In genomic region chr16:55969147-55969546, GRCm38 (mm10) we compare ENCODE assay signal across 8 mouse cellular contexts. TPM values are rescaled to one million over a fixed set of nuclear protein-coding genes. Genes with fewer than 3 reads are reported as not detected.
DNase-seq lines count a peak whose midpoint lies in the region; ATAC-seq and TF ChIP-seq lines count a peak whose summit lies in the region.

No protein-coding gene starts in this region.

- H3K79me2 ChIP-seq in myocyte (ENCODE audit: control insufficient read depth, insufficient read depth), result peaks cover 44% of the 10 kb centered on the region

- no peak overlapping the region for H3K4me2 ChIP-seq in kidney, embryonic 16.5 days (replicated peaks; ENCODE audit: low read depth, low read length)
- H3K4me2 ChIP-seq in kidney, postnatal 0 days (ENCODE audit: low read length), result no peak overlapping the region
- H3K4me2 ChIP-seq in myocyte (ENCODE audit: low read depth), result peak overlapping the region; percentile 54

- H3K27ac ChIP-seq in kidney, embryonic 16.5 days (ENCODE audit: low read length), result no peak overlapping the region
- no peak overlapping the region for H3K27ac ChIP-seq in kidney, postnatal 0 days

- TF ChIP-seq POLR2A in myocyte (IDR thresholded peaks at IDR 0.05; ENCODE audit: insufficient read length, low read depth), result no peak

- 68% methylated on average over 3 of the region's 3 CpGs for WGBS in kidney, embryonic 16.5 days
- WGBS in kidney, postnatal 0 days, result 60% methylated on average over 3 of the region's 3 CpGs

- no peak for ATAC-seq in CD4-positive, CD25-positive, alpha-beta regulatory T cell, adult 4 months
- no peak for ATAC-seq in kidney, embryonic 16.5 days (ENCODE audit: low FRiP score, low TSS enrichment)
- no peak for ATAC-seq in kidney, postnatal 0 days (replicated peaks; ENCODE audit: low FRiP score, low read depth)
- no peak for ATAC-seq in activated CD4-positive, CD25-positive, alpha-beta regulatory T cell, adult 4 months

- peak; percentile 75 for DNase-seq in CD4-positive, CD25-positive, alpha-beta regulatory T cell, adult 2 months (ENCODE audit: low read depth, low spot score)
- peak; percentile 38 for DNase-seq in kidney, adult 18-20 months
- DNase-seq in ZHBTc4 (ENCODE audit: low read depth, low spot score), result peak; percentile 84
- DNase-seq in kidney, postnatal 0 days (ENCODE audit: low spot score), result peak; percentile 74

- no peaks in the 10 kb centered on the region for H3K27me3 ChIP-seq in kidney, embryonic 16.5 days (ENCODE audit: insufficient read depth, low read length)
- no peaks in the 10 kb centered on the region for H3K27me3 ChIP-seq in kidney, postnatal 0 days (ENCODE audit: insufficient read depth, low read length)
- H3K27me3 ChIP-seq in myocyte (ENCODE audit: control insufficient read depth, insufficient read depth, insufficient read length), result no peaks in the 10 kb centered on the region

- TF ChIP-seq CTCF in kidney, postnatal 0 days (IDR thresholded peaks at IDR 0.05; ENCODE audit: low read depth), result peak; percentile 69

- H3K4me1 ChIP-seq in kidney, embryonic 16.5 days (ENCODE audit: insufficient read depth, low read length), result peaks cover 34% of the 10 kb centered on the region
- H3K4me1 ChIP-seq in kidney, postnatal 0 days (replicated peaks; ENCODE audit: insufficient read depth, low read length), result 0 out of 2 replicates have a peak, but pooled peaks cover 2% of the 10 kb centered on the region

- H3K4me3 ChIP-seq in kidney, embryonic 16.5 days (ENCODE audit: low read length), result no peak overlapping the region
- no peak overlapping the region for H3K4me3 ChIP-seq in kidney, postnatal 0 days (replicated peaks; ENCODE audit: low read depth, low read length)
- H3K4me3 ChIP-seq in myocyte, result no peak overlapping the region

- H3K9me3 ChIP-seq in kidney, embryonic 16.5 days (ENCODE audit: low read length), result no peaks in the 10 kb centered on the region
- no peaks in the 10 kb centered on the region for H3K9me3 ChIP-seq in kidney, postnatal 0 days (replicated peaks; ENCODE audit: low read length)

- H3K36me3 ChIP-seq in kidney, embryonic 16.5 days (ENCODE audit: insufficient read depth, low read length), result peaks cover 39% of the 10 kb centered on the region
- H3K36me3 ChIP-seq in kidney, postnatal 0 days (ENCODE audit: insufficient read depth, low read length), result peaks cover 21% of the 10 kb centered on the region
- H3K36me3 ChIP-seq in myocyte (ENCODE audit: control insufficient read depth, insufficient read depth), result peaks cover 36% of the 10 kb centered on the region

- no peak overlapping the region for H3K9ac ChIP-seq in kidney, embryonic 16.5 days (replicated peaks; ENCODE audit: low read length)
- H3K9ac ChIP-seq in kidney, postnatal 0 days (ENCODE audit: low read depth, low read length), result no peak overlapping the region

- H3ac ChIP-seq in myocyte (ENCODE audit: control insufficient read depth, insufficient read length), result no peak overlapping the region

TF ChIP-seq in myocyte, 11 proteins besides CTCF, POLR2A, EP300 and RAD21:
- TF ChIP-seq CEBPB (IDR thresholded peaks at IDR 0.05; ENCODE audit: insufficient read depth, poor library complexity, severe bottlenecking) (no peak), REST (IDR thresholded peaks at IDR 0.05; ENCODE audit: insufficient read depth, insufficient read length) (no peak), SRF (IDR thresholded peaks at IDR 0.05; ENCODE audit: control insufficient read depth, insufficient read length, low read depth) (no peak), E2F4 (IDR thresholded peaks at IDR 0.05; ENCODE audit: insufficient read depth) (no peak), MAX (IDR thresholded peaks at IDR 0.05; ENCODE audit: low read depth) (no peak), USF1 (IDR thresholded peaks at IDR 0.05; ENCODE audit: low read depth) (no peak), MYOG (IDR thresholded peaks at IDR 0.05; ENCODE audit: control insufficient read depth in 1 of 3, insufficient read depth in 1 of 3, insufficient read length in 2 of 3, low read depth in 2 of 3) (no peak), TCF12 (IDR thresholded peaks at IDR 0.05; ENCODE audit: insufficient read depth, poor library complexity, severe bottlenecking) (no peak)

RNA-seq across cellular contexts. Expression of gene Rpl24, which starts 3.1 kb away (rescaled TPM):
- polyA plus RNA-seq in CD4-positive, CD25-positive, alpha-beta regulatory T cell, adult 4 months (2017; shearing (Covaris generic)), result 1,000 to 10,000 TPM; 1,557 to 1,698 TPM
- 611 and 649 TPM in 2 replicates for polyA plus RNA-seq in kidney, embryonic 16.5 days (2015; fragmentation: Nextera tagmentation; extraction: Ambion mirVana)
- polyA plus RNA-seq in kidney, postnatal 0 days (2015; fragmentation: Nextera tagmentation; extraction: Ambion mirVana), result 924 and 1,073 TPM in 2 replicates
- polyA plus RNA-seq in myocyte (2012; fragmentation: generic; extraction: Trizol), result 1,858 TPM
- polyA plus RNA-seq in activated CD4-positive, CD25-positive, alpha-beta regulatory T cell, adult 4 months (2017; shearing (Covaris generic)), result 1,000 to 10,000 TPM; 1,908 to 2,087 TPM

RNA-seq across cellular contexts. Expression of gene Zbtb11, which starts 4.5 kb away (rescaled TPM):
- 10 to 100 TPM; 30.3 to 37.4 TPM for polyA plus RNA-seq in CD4-positive, CD25-positive, alpha-beta regulatory T cell, adult 4 months (2017; shearing (Covaris generic))
- 16.5 and 18.9 TPM in 2 replicates for polyA plus RNA-seq in kidney, embryonic 16.5 days (2015; fragmentation: Nextera tagmentation; extraction: Ambion mirVana)
- 12.1 TPM in 2 replicates for polyA plus RNA-seq in kidney, postnatal 0 days (2015; fragmentation: Nextera tagmentation; extraction: Ambion mirVana)
- 5.1 TPM for polyA plus RNA-seq in myocyte (2012; fragmentation: generic; extraction: Trizol)
- polyA plus RNA-seq in activated CD4-positive, CD25-positive, alpha-beta regulatory T cell, adult 4 months (2017; shearing (Covaris generic)), result 10 to 100 TPM; 23.9 to 26.0 TPM

RNA-seq across cellular contexts. Expression of gene Cep97, which starts 34.5 kb away (rescaled TPM):
- polyA plus RNA-seq in CD4-positive, CD25-positive, alpha-beta regulatory T cell, adult 4 months (2017; shearing (Covaris generic)), result 10 to 100 TPM; 24.5 to 30.9 TPM
- polyA plus RNA-seq in kidney, embryonic 16.5 days (2015; fragmentation: Nextera tagmentation; extraction: Ambion mirVana), result 12.0 and 13.9 TPM in 2 replicates
- polyA plus RNA-seq in kidney, postnatal 0 days (2015; fragmentation: Nextera tagmentation; extraction: Ambion mirVana), result 8.2 and 8.5 TPM in 2 replicates
- polyA plus RNA-seq in myocyte (2012; fragmentation: generic; extraction: Trizol), result 4.6 TPM
- 10 to 100 TPM; 22.8 to 28.3 TPM for polyA plus RNA-seq in activated CD4-positive, CD25-positive, alpha-beta regulatory T cell, adult 4 months (2017; shearing (Covaris generic))
